Mouse (Mus musculus) heart, adult 2 months (tissue): ENCODE data around the gene Cstad. TPM values are rescaled to one million over a fixed set of nuclear protein-coding genes. Genes with fewer than 3 reads are reported as not detected.

Experiments used
- DNase-seq, 2 experiments: peaks; one replicate each; pipeline ENCODE4 v3.0.0; 2021
- H3K27ac ChIP-seq: fragments of 200-600 bp; 2 replicates; pipeline ENCODE4 v1.8.1; 2022
- H3K27me3 ChIP-seq: fragments of 200-500 bp; 2 replicates; pipeline ENCODE4 v1.6.1; 2012; ENCODE audit warnings: mild to moderate bottlenecking, low read length, inconsistent platforms, mixed read lengths; ENCODE audit not compliant: control insufficient read depth, insufficient read depth
- H3K36me3 ChIP-seq: fragments of 200-500 bp; 2 replicates; pipeline ENCODE4 v1.6.1; 2012; ENCODE audit warnings: low read length, inconsistent platforms; ENCODE audit not compliant: control insufficient read depth, insufficient read depth
- H3K4me1 ChIP-seq: fragments of 200-500 bp; 2 replicates; pipeline ENCODE4 v1.6.1; 2011; ENCODE audit warnings: low read length; ENCODE audit not compliant: control insufficient read depth, insufficient read depth
- H3K4me3 ChIP-seq: fragments of 200-600 bp; 2 replicates; pipeline ENCODE4 v1.8.1; 2022
- H3K79me2 ChIP-seq: fragments of 200-500 bp; replicated peaks from 2 replicates; pipeline ENCODE4 v1.6.1; 2012; ENCODE audit warnings: mild to moderate bottlenecking, inconsistent platforms, low read length, moderate library complexity, mixed read lengths; ENCODE audit not compliant: control insufficient read depth, insufficient read depth
- H3K9ac ChIP-seq: fragments of 200-500 bp; 2 replicates; pipeline ENCODE4 v1.6.1; 2012; ENCODE audit warnings: low read depth, mild to moderate bottlenecking, control low read depth, inconsistent platforms, low read length, mixed read lengths
- CTCF ChIP-seq: fragments of 200-600 bp; IDR thresholded peaks from 2 replicates; pipeline ENCODE4 v1.8.1; 2022; ENCODE audit warnings: antibody characterized with exemption, mild to moderate bottlenecking, moderate library complexity
- EP300 ChIP-seq: fragments of 200-500 bp; IDR thresholded peaks from 2 replicates; pipeline ENCODE4 v1.6.1; 2011; ENCODE audit warnings: low read depth, low read length, control low read depth; ENCODE audit not compliant: insufficient read depth
- POLR2A ChIP-seq: fragments of 200-500 bp; IDR thresholded peaks from 2 replicates; pipeline ENCODE4 v1.6.1; 2011; ENCODE audit warnings: mild to moderate bottlenecking, low read depth, low read length, control low read depth; ENCODE audit not compliant: insufficient read depth
- WGBS: fragments of 180-500 bp; shearing (Covaris S2); methylation state at CpG from one replicate; pipeline ENCODE4 v1.1.7; 2018; 5-methylcytosine and 5-hydroxymethylcytosine counted together
- intact Hi-C: fragments of 180-260 bp; cut with DNase I; formaldehyde crosslinking; loops from one replicate; pipeline ENCODE4 v1.15.1; 2025
- polyA plus RNA-seq: library from polyadenylated mRNA; depleted of rRNA; stranded (reverse); fragments of >200 nt; gene quantifications from 2 replicates; pipeline ENCODE4 v1.2.3, GENCODE M21; 2012
- total RNA-seq, 2 experiments: library from RNA; stranded (reverse); gene quantifications; 2 replicates each; pipeline ENCODE4 v1.2.3; 2021

Gene Cstad
- total and polyA plus RNA-seq, 3 experiments = 0.73 to 1.0 (median 0.76) TPM

GRCm38 (mm10) chr2:30654158-30654557 lies 59.3 kb downstream of the Cstad start:
- no peak overlapping the region for H3K4me3 ChIP-seq
- TF ChIP-seq CTCF (no peak), POLR2A (no peak), EP300 (no peak)
- peaks cover 17% of the 10 kb centered on the region for H3K4me1 ChIP-seq
- H3K36me3 ChIP-seq = no peaks in the 10 kb centered on the region
- H3K79me2 ChIP-seq = no peaks in the 10 kb centered on the region
- no peak for DNase-seq
- 95% methylated on average over 9 of the region's 9 CpGs for WGBS
- H3K27me3 ChIP-seq = no peaks in the 10 kb centered on the region
- H3K9ac ChIP-seq = no peak overlapping the region
- no peak overlapping the region; the same call in 1 of the 2 replicates for H3K27ac ChIP-seq
- intact Hi-C loops = loop anchor here (5.0 kb wide), 1 partner anchor 138 kb away; no protein-coding TSS in a partner anchor

GRCm38 (mm10) chr2:30654582-30654981 lies 59.7 kb downstream of the Cstad start:
- DNase-seq = peak in 1 of 2 experiments; percentile 39
- Histone ChIP-seq H3K36me3 (no peaks in the 10 kb centered on the region), H3K27ac (no peak overlapping the region), H3K4me1 (peaks cover 21% of the 10 kb centered on the region), H3K4me3 (no peak overlapping the region), H3K79me2 (no peaks in the 10 kb centered on the region), H3K9ac (no peak overlapping the region), H3K27me3 (no peaks in the 10 kb centered on the region)
- WGBS = 51% methylated on average over 6 of the region's 6 CpGs
- intact Hi-C loops = loop anchor here (5.0 kb wide), 1 partner anchor 138 kb away; no protein-coding TSS in a partner anchor
- no peak for TF ChIP-seq POLR2A
- TF ChIP-seq CTCF = no peak
- TF ChIP-seq EP300 = no peak

GRCm38 (mm10) chr2:30655746-30656145 lies 60.9 kb downstream of the Cstad start:
- intact Hi-C loops = loop anchor here (5.0 kb wide), 1 partner anchor 57 kb away; no protein-coding TSS in a partner anchor
- no peak for TF ChIP-seq EP300
- no peak for TF ChIP-seq CTCF
- no peak for TF ChIP-seq POLR2A
- Histone ChIP-seq H3K4me1 (peaks cover 26% of the 10 kb centered on the region), H3K27ac (no peak overlapping the region), H3K27me3 (no peaks in the 10 kb centered on the region), H3K4me3 (no peak overlapping the region), H3K36me3 (no peaks in the 10 kb centered on the region), H3K79me2 (no peaks in the 10 kb centered on the region), H3K9ac (no peak overlapping the region)
- no peak for DNase-seq
- WGBS = 89% methylated on average over 5 of the region's 5 CpGs

GRCm38 (mm10) chr2:30656711-30657555 lies 62.1 kb downstream of the Cstad start:
- Histone ChIP-seq H3K9ac (no peak overlapping the region), H3K4me1 (peaks cover 26% of the 10 kb centered on the region), H3K27ac (peak overlapping the region; percentile 100), H3K4me3 (no peak overlapping the region), H3K36me3 (no peaks in the 10 kb centered on the region), H3K27me3 (no peaks in the 10 kb centered on the region), H3K79me2 (no peaks in the 10 kb centered on the region)
- TF ChIP-seq CTCF = no peak
- no peak for TF ChIP-seq POLR2A
- TF ChIP-seq EP300 = no peak
- DNase-seq = no peak
- intact Hi-C loops = loop anchor here (1.0 to 5.0 kb wide), 2 partner anchors 55 to 187 kb away; no protein-coding TSS in a partner anchor
- 57% methylated on average over 13 of the region's 13 CpGs for WGBS

GRCm38 (mm10) chr2:30657674-30658479 lies 63.0 kb downstream of the Cstad start:
- H3K36me3 ChIP-seq = no peaks in the 10 kb centered on the region
- intact Hi-C loops = loop anchor here (1.0 to 5.0 kb wide), 3 partner anchors 54 to 188 kb away; no protein-coding TSS in a partner anchor
- H3K4me1 ChIP-seq = peaks cover 25% of the 10 kb centered on the region
- no peaks in the 10 kb centered on the region for H3K27me3 ChIP-seq
- WGBS = 4% methylated on average over 42 of the region's 42 CpGs
- no peak for TF ChIP-seq POLR2A
- no peak for TF ChIP-seq CTCF
- no peak for TF ChIP-seq EP300
- H3K4me3 ChIP-seq = peak overlapping the region; percentile 65
- no peak for DNase-seq
- H3K27ac ChIP-seq = peak overlapping the region; percentile 100
- peak overlapping the region; percentile 62 for H3K9ac ChIP-seq
- no peaks in the 10 kb centered on the region for H3K79me2 ChIP-seq
